Mouse (Mus musculus): Measurements from ENCODE around the gene Stard10.

- no peak for TF ChIP-seq CTCF (IDR thresholded peaks at IDR 0.05; ENCODE audit: low read depth)
- no peak for TF ChIP-seq EP300 (IDR thresholded peaks at IDR 0.05; ENCODE audit: low read depth)
These were observed 18.3 kb downstream of the Stard10 start for GRCm38 (mm10) chr7:101335228-101335627.

All from heart, postnatal 0 days (tissue).